Mouse (Mus musculus): Measurements from ENCODE around the gene Cdh4. TPM values are rescaled to one million over a fixed set of nuclear protein-coding genes. Genes with fewer than 3 reads are reported as not detected.

Gene Cdh4
- polyA plus RNA-seq, 1 experiment: not detected

- no peak overlapping the region for H3ac ChIP-seq (ENCODE audit: control insufficient read depth, insufficient read length)
- H3K4me3 ChIP-seq: no peak overlapping the region
- TF ChIP-seq MAX (IDR thresholded peaks at IDR 0.05; ENCODE audit: low read depth): no peak
- TF ChIP-seq SRF (IDR thresholded peaks at IDR 0.05; ENCODE audit: control insufficient read depth, insufficient read length, low read depth): no peak
- H3K79me2 ChIP-seq (ENCODE audit: control insufficient read depth, insufficient read depth): no peaks in the 10 kb centered on the region
- no peaks in the 10 kb centered on the region for H3K36me3 ChIP-seq (ENCODE audit: control insufficient read depth, insufficient read depth)
- no peaks in the 10 kb centered on the region for H3K27me3 ChIP-seq (ENCODE audit: control insufficient read depth, insufficient read depth, insufficient read length)
- no peak overlapping the region for H3K4me2 ChIP-seq (ENCODE audit: low read depth)
Measured at GRCm38 (mm10) chr2:179537390-179537789, 95.2 kb downstream of the Cdh4 start.

- H3K36me3 ChIP-seq (ENCODE audit: control insufficient read depth, insufficient read depth): no peaks in the 10 kb centered on the region
- H3K27me3 ChIP-seq (ENCODE audit: control insufficient read depth, insufficient read depth, insufficient read length): no peaks in the 10 kb centered on the region
- H3ac ChIP-seq (ENCODE audit: control insufficient read depth, insufficient read length): no peak overlapping the region
- H3K4me2 ChIP-seq (ENCODE audit: low read depth): no peak overlapping the region
- H3K79me2 ChIP-seq (ENCODE audit: control insufficient read depth, insufficient read depth): no peaks in the 10 kb centered on the region
- no peak overlapping the region for H3K4me3 ChIP-seq
- TF ChIP-seq TCF3 (IDR thresholded peaks at IDR 0.05; ENCODE audit: insufficient read length, low read depth): no peak
- no peak for TF ChIP-seq MYOG (IDR thresholded peaks at IDR 0.05; ENCODE audit: control insufficient read depth in 1 of 3, insufficient read depth in 1 of 3, insufficient read length in 2 of 3, low read depth in 2 of 3)
- TF ChIP-seq POLR2A (IDR thresholded peaks at IDR 0.05; ENCODE audit: insufficient read length, low read depth): no peak
- no peak for TF ChIP-seq POLR2AphosphoS2 (IDR thresholded peaks at IDR 0.05; ENCODE audit: insufficient read length, low read depth)
- no peak for TF ChIP-seq E2F4 (IDR thresholded peaks at IDR 0.05; ENCODE audit: insufficient read depth)
- TF ChIP-seq SRF (IDR thresholded peaks at IDR 0.05; ENCODE audit: control insufficient read depth, insufficient read length, low read depth): no peak
- TF ChIP-seq MYOD1 (IDR thresholded peaks at IDR 0.05; ENCODE audit: control insufficient read depth in 1 of 3, insufficient read length in 2 of 3, low read depth in 2 of 3): no peak
- TF ChIP-seq USF1 (IDR thresholded peaks at IDR 0.05; ENCODE audit: low read depth): no peak
- no peak for TF ChIP-seq CEBPB (IDR thresholded peaks at IDR 0.05; ENCODE audit: insufficient read depth, poor library complexity, severe bottlenecking)
- no peak for TF ChIP-seq MAX (IDR thresholded peaks at IDR 0.05; ENCODE audit: low read depth)
- no peak for TF ChIP-seq TCF12 (IDR thresholded peaks at IDR 0.05; ENCODE audit: insufficient read depth, poor library complexity, severe bottlenecking)
- no peak for TF ChIP-seq REST (IDR thresholded peaks at IDR 0.05; ENCODE audit: insufficient read depth, insufficient read length)
Measured at GRCm38 (mm10) chr2:179537800-179538450, 95.7 kb downstream of the Cdh4 start.

- H3K4me2 ChIP-seq (ENCODE audit: low read depth): no peak overlapping the region
- no peak for TF ChIP-seq SRF (IDR thresholded peaks at IDR 0.05; ENCODE audit: control insufficient read depth, insufficient read length, low read depth)
- no peak for TF ChIP-seq MYOD1 (IDR thresholded peaks at IDR 0.05; ENCODE audit: control insufficient read depth in 1 of 3, insufficient read length in 2 of 3, low read depth in 2 of 3)
- no peak for TF ChIP-seq E2F4 (IDR thresholded peaks at IDR 0.05; ENCODE audit: insufficient read depth)
Measured at GRCm38 (mm10) chr2:179538535-179538934, 96.3 kb downstream of the Cdh4 start.

GRCm38 (mm10) chr2:179539532-179540245, 97.5 kb downstream of the Cdh4 start:
- no peak overlapping the region for H3K4me2 ChIP-seq (ENCODE audit: low read depth)
- no peaks in the 10 kb centered on the region for H3K27me3 ChIP-seq (ENCODE audit: control insufficient read depth, insufficient read depth, insufficient read length)
- H3K36me3 ChIP-seq (ENCODE audit: control insufficient read depth, insufficient read depth): no peaks in the 10 kb centered on the region
- TF ChIP-seq POLR2A (IDR thresholded peaks at IDR 0.05; ENCODE audit: insufficient read length, low read depth) (no peak), E2F4 (IDR thresholded peaks at IDR 0.05; ENCODE audit: insufficient read depth) (no peak), USF1 (IDR thresholded peaks at IDR 0.05; ENCODE audit: low read depth) (no peak), CEBPB (IDR thresholded peaks at IDR 0.05; ENCODE audit: insufficient read depth, poor library complexity, severe bottlenecking) (no peak), MAX (IDR thresholded peaks at IDR 0.05; ENCODE audit: low read depth) (no peak), TCF3 (IDR thresholded peaks at IDR 0.05; ENCODE audit: insufficient read length, low read depth) (no peak), MYOD1 (IDR thresholded peaks at IDR 0.05; ENCODE audit: control insufficient read depth in 1 of 3, insufficient read length in 2 of 3, low read depth in 2 of 3) (no peak), SRF (IDR thresholded peaks at IDR 0.05; ENCODE audit: control insufficient read depth, insufficient read length, low read depth) (no peak), POLR2AphosphoS2 (IDR thresholded peaks at IDR 0.05; ENCODE audit: insufficient read length, low read depth) (no peak), REST (IDR thresholded peaks at IDR 0.05; ENCODE audit: insufficient read depth, insufficient read length) (no peak), MYOG (IDR thresholded peaks at IDR 0.05; ENCODE audit: control insufficient read depth in 1 of 3, insufficient read depth in 1 of 3, insufficient read length in 2 of 3, low read depth in 2 of 3) (no peak), TCF12 (IDR thresholded peaks at IDR 0.05; ENCODE audit: insufficient read depth, poor library complexity, severe bottlenecking) (no peak)
- H3K79me2 ChIP-seq (ENCODE audit: control insufficient read depth, insufficient read depth): no peaks in the 10 kb centered on the region
- no peak overlapping the region for H3K4me3 ChIP-seq
- H3ac ChIP-seq (ENCODE audit: control insufficient read depth, insufficient read length): no peak overlapping the region

More at GRCm38 (mm10) chr2:179538535-179538934, 96.3 kb downstream of the Cdh4 start:
- Histone ChIP-seq H3K79me2 (ENCODE audit: control insufficient read depth, insufficient read depth) (no peaks in the 10 kb centered on the region), H3K27me3 (ENCODE audit: control insufficient read depth, insufficient read depth, insufficient read length) (no peaks in the 10 kb centered on the region), H3ac (ENCODE audit: control insufficient read depth, insufficient read length) (no peak overlapping the region), H3K36me3 (ENCODE audit: control insufficient read depth, insufficient read depth) (no peaks in the 10 kb centered on the region), H3K4me3 (no peak overlapping the region)

GRCm38 (mm10) chr2:179541096-179541495, 98.9 kb downstream of the Cdh4 start:
- Histone ChIP-seq H3ac (ENCODE audit: control insufficient read depth, insufficient read length) (no peak overlapping the region), H3K4me2 (ENCODE audit: low read depth) (no peak overlapping the region), H3K4me3 (no peak overlapping the region), H3K79me2 (ENCODE audit: control insufficient read depth, insufficient read depth) (no peaks in the 10 kb centered on the region), H3K36me3 (ENCODE audit: control insufficient read depth, insufficient read depth) (no peaks in the 10 kb centered on the region), H3K27me3 (ENCODE audit: control insufficient read depth, insufficient read depth, insufficient read length) (no peaks in the 10 kb centered on the region)
- TF ChIP-seq CEBPB (IDR thresholded peaks at IDR 0.05; ENCODE audit: insufficient read depth, poor library complexity, severe bottlenecking) (no peak), E2F4 (IDR thresholded peaks at IDR 0.05; ENCODE audit: insufficient read depth) (no peak), TCF3 (IDR thresholded peaks at IDR 0.05; ENCODE audit: insufficient read length, low read depth) (no peak), SRF (IDR thresholded peaks at IDR 0.05; ENCODE audit: control insufficient read depth, insufficient read length, low read depth) (no peak), TCF12 (IDR thresholded peaks at IDR 0.05; ENCODE audit: insufficient read depth, poor library complexity, severe bottlenecking) (no peak), USF1 (IDR thresholded peaks at IDR 0.05; ENCODE audit: low read depth) (no peak), MYOD1 (IDR thresholded peaks at IDR 0.05; ENCODE audit: control insufficient read depth in 1 of 3, insufficient read length in 2 of 3, low read depth in 2 of 3) (no peak), MYOG (IDR thresholded peaks at IDR 0.05; ENCODE audit: control insufficient read depth in 1 of 3, insufficient read depth in 1 of 3, insufficient read length in 2 of 3, low read depth in 2 of 3) (no peak), REST (IDR thresholded peaks at IDR 0.05; ENCODE audit: insufficient read depth, insufficient read length) (no peak), POLR2AphosphoS2 (IDR thresholded peaks at IDR 0.05; ENCODE audit: insufficient read length, low read depth) (no peak)

Measured in myocyte (in vitro differentiated cells).